Mouse (Mus musculus) thymus, adult 2 months (tissue): ENCODE data around the gene Cars. TPM values are rescaled to one million over a fixed set of nuclear protein-coding genes. Genes with fewer than 3 reads are reported as not detected.

Experiments
- DNase-seq: peaks from one replicate; pipeline ENCODE4 v3.0.0; 2021
- H3K27ac ChIP-seq: fragments of 200-500 bp; 2 replicates; pipeline ENCODE4 v1.5.1; 2012; ENCODE audit warnings: low read length, control low read depth; ENCODE audit not compliant: control insufficient read depth, insufficient read depth
- H3K27me3 ChIP-seq: fragments of 200-500 bp; 2 replicates; pipeline ENCODE4 v1.6.1; 2012; ENCODE audit warnings: mild to moderate bottlenecking, low read length, moderate library complexity, mixed read lengths; ENCODE audit not compliant: control insufficient read depth, insufficient read depth
- H3K36me3 ChIP-seq: fragments of 200-500 bp; 2 replicates; pipeline ENCODE4 v1.6.1; 2012; ENCODE audit warnings: mild to moderate bottlenecking, low read length, moderate library complexity; ENCODE audit not compliant: control insufficient read depth, insufficient read depth
- H3K4me1 ChIP-seq: fragments of 200-500 bp; replicated peaks from 2 replicates; pipeline ENCODE4 v1.6.1; 2012; ENCODE audit warnings: low read length; ENCODE audit not compliant: control insufficient read depth, insufficient read depth
- H3K4me3 ChIP-seq: fragments of 200-500 bp; 2 replicates; pipeline ENCODE4 v1.5.1; 2012; ENCODE audit warnings: mild to moderate bottlenecking, low read length, control low read depth, moderate library complexity; ENCODE audit not compliant: control insufficient read depth, insufficient read depth
- CTCF ChIP-seq: fragments of 200-500 bp; IDR thresholded peaks from 2 replicates; pipeline ENCODE4 v1.5.1; 2012; ENCODE audit warnings: mild to moderate bottlenecking, control low read depth, low read length, moderate library complexity, borderline replicate concordance; ENCODE audit not compliant: control insufficient read depth, poor library complexity, insufficient read depth; ENCODE audit errors: extremely low read depth
- POLR2A ChIP-seq: fragments of 200-500 bp; IDR thresholded peaks from 2 replicates; pipeline ENCODE4 v1.6.1; 2012; ENCODE audit warnings: mild to moderate bottlenecking, low read length, control low read depth, moderate library complexity; ENCODE audit not compliant: control insufficient read depth, poor library complexity, insufficient read depth; ENCODE audit errors: extremely low read depth
- whole genome bisulfite sequencing: fragments of 180-500 bp; shearing (Covaris S2); methylation state at CpG from one replicate; pipeline ENCODE4 v1.1.7; 2018; 5-methylcytosine and 5-hydroxymethylcytosine counted together
- polyA plus RNA-seq: library from polyadenylated mRNA; depleted of rRNA; stranded (reverse); fragments of >200 nt; gene quantifications from 2 replicates; pipeline ENCODE4 v1.2.3, GENCODE M21; 2012

The Cars gene
- polyA plus RNA-seq, 1 experiment, result 24.5 TPM

DNA sequence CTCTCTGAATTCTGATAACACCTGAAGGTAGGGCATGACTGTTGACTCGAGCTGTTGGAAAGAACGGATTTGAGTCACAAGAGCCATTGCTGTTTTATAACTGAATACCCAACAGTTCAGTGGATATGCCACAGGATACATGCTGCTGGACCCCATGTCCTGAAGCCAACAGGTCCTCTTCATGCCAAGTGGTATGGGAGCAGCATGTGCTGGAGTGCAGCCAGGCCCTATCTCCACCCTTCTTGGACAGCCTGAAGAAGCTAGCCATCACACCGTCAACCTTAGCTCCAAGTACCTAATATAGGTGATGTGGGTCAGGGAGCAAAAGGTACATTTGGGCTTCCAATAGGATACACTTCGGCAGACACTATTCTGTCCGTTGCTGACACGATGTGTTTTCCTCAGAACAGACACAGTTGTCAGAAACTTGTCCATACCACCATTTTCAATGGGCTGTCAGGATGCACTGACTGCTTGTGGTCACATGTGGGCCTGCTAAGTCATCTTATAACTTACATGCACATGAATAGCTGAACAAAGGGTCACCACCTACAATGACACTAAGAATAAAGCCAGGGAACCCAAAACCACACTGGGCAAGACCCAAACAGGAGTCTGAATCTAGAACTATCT is 34.8 kb downstream of the Cars start:
- H3K4me1 ChIP-seq, result no peaks in the 10 kb centered on the region
- 94% methylated on average over 6 of the region's 6 CpGs for WGBS
- H3K4me3 ChIP-seq, result no peak overlapping the region
- H3K27ac ChIP-seq, result no peak overlapping the region
- H3K36me3 ChIP-seq, result peaks cover 42% of the 10 kb centered on the region
- no peak for DNase-seq
- TF ChIP-seq CTCF (no peak), POLR2A (no peak)
- no peaks in the 10 kb centered on the region for H3K27me3 ChIP-seq

DNA sequence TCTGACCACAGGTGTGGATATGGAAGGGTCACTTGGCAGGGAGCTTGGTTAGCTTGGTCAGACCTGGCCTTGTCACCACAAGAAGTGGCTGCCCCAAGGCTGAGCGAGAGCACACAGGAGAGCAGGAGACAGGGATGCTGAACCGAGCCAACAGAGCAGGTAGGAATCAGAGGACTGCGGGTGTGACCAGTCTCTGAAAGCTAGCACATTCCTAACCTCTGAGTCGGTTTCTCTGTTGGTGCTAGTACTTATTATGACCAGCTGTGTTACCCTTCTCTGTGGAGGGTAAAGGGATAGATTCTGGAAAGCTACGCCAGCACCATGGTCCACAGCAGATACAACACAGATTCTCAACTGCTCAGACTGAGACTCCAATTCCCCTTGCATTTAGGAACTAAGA is 36.1 kb downstream of the Cars start:
- TF ChIP-seq CTCF, result no peak
- no peak for TF ChIP-seq POLR2A
- WGBS, result 98% methylated on average over 5 of the region's 5 CpGs
- H3K36me3 ChIP-seq, result peaks cover 29% of the 10 kb centered on the region
- H3K27me3 ChIP-seq, result no peaks in the 10 kb centered on the region
- no peak overlapping the region for H3K27ac ChIP-seq
- no peak for DNase-seq
- H3K4me3 ChIP-seq, result no peak overlapping the region
- no peaks in the 10 kb centered on the region for H3K4me1 ChIP-seq

DNA sequence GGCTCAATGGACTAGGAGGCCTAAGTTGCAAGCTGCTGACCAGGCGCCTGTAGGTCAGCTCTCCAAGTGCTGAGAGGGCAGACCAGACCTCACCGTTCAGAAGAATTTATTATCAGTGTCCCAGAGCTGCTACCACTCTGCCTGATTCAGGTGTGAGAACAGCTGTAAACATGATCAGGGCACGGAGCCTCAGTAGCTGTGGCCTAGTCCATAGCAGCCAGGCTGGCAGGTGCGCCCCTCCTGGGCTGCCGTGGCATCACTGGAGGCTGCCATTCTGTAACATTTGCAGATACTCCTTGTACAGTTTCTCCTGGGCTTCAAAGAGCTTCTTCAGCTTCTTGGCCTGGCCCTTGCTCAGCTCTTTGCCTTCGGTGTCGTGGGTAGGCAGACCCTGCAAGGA is 42.3 kb downstream of the Cars start:
- no peaks in the 10 kb centered on the region for H3K4me1 ChIP-seq
- H3K36me3 ChIP-seq, result peaks cover 18% of the 10 kb centered on the region
- H3K4me3 ChIP-seq, result no peak overlapping the region
- H3K27me3 ChIP-seq, result no peaks in the 10 kb centered on the region
- no peak for DNase-seq
- TF ChIP-seq POLR2A, result no peak
- TF ChIP-seq CTCF, result no peak
- WGBS, result 96% methylated on average over 7 of the region's 7 CpGs
- H3K27ac ChIP-seq, result no peak overlapping the region

DNA sequence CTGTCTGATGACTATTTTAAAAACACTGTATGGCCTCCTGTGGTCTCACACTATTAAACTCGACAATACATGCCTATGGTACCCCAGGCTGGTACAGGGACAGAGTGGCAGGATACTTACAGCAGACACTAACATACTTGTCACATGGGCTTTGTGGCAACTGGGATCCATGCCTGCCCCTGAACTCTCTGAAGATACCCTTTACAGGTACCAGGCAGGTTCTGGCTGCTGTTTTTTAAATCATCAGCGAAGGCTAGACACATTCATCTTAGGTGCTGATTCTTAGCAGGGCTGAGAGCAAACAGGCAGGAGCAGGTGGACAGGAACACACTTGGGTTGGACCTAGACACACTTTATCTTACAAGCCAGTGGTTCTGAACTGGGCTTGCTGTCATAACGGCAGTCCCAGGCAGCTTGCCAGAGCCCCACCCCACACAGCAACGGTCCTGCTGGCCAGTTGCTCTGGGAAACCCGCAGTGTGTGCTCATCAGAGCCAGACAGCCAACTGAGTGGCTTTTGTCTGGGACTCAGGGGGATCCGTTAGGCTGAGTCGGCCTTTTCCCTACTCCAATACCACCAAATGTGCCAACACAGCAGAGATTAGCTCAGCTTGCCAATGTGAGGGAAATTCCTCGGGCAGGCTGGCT is 42.8 kb downstream of the Cars start:
- Histone ChIP-seq H3K36me3 (peaks cover 17% of the 10 kb centered on the region), H3K27me3 (no peaks in the 10 kb centered on the region), H3K27ac (no peak overlapping the region), H3K4me3 (no peak overlapping the region), H3K4me1 (no peaks in the 10 kb centered on the region)
- TF ChIP-seq CTCF (no peak), POLR2A (no peak)
- 91% methylated on average over 8 of the region's 8 CpGs for WGBS
- DNase-seq, result no peak

DNA sequence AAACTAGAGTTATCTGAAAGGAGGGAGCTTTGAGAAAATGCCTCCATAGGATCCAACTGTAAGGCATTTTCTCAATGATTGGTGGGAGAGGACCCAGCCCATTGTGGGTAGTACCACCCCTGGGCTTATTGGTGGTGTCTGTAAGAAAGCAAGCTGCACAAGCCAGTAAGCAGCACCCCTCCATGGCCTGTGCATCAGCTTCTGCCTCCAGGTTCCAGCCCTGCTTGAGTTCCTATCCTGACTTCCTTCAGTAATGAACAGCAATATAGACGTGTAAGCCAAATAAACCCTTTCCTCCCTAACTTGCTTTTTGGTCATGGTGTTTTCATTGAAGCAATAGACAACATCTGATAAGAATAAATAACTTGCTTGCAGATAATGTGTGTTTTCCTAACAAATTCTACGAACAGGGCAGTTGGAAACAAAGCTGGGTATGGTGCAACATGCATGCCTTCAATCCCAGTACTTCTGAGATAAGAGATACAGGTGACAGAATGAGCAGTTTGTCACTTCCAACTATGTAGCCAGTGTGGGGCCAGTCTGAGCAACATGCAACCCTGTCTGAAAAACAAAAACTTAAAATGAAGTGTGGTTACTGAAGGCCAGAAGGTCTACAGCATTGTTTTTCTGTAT is 50.2 kb downstream of the Cars start:
- H3K4me1 ChIP-seq, result 0 out of 2 replicates have a peak, but pooled peaks cover 2% of the 10 kb centered on the region
- peak overlapping the region; percentile 52; the same call in 1 of the 2 replicates for H3K4me3 ChIP-seq
- no peaks in the 10 kb centered on the region for H3K27me3 ChIP-seq
- TF ChIP-seq POLR2A (no peak), CTCF (no peak)
- H3K36me3 ChIP-seq, result no peaks in the 10 kb centered on the region
- WGBS, result 57% methylated on average over 2 of the region's 2 CpGs
- peak overlapping the region; percentile 69 for H3K27ac ChIP-seq
- DNase-seq, result no peak

DNA sequence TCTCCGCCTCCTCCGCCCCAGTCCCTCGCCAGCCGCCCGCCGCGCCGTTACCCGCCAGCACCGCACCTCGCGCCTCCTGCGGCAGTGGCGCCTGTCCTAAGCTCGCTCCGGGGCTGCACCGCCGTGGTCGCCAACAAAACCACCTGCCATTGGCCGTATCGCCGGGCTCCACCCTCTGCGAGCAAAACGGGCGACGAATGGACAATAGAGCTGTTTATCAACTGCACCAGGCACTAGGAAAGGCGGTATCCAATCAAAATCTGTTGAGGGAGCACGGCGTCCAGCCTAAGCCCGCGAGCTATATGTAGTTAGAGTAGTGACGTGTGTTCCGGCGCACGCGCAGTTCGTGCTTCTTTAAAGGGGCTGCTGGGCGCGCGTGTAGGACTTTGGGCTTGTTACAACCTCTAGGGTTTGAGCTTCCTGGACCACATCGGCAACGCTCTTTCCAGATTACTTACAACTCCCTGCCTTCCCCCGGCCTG is 50.9 kb downstream of the Cars start, which contains the start of gene Nap1l4:
Gene Nap1l4 (minus strand): TSS at position 131 of the 482 bp plus-strand sequence.
- DNase-seq, result peak; percentile 99
- no peaks in the 10 kb centered on the region for H3K27me3 ChIP-seq
- H3K4me1 ChIP-seq, result 0 out of 2 replicates have a peak, but pooled peaks cover 2% of the 10 kb centered on the region
- peak within 1 kb of the TSS; percentile 69 for H3K27ac ChIP-seq
- peak within 1 kb of the TSS; percentile 80 for H3K4me3 ChIP-seq
- no peaks in the 10 kb centered on the region for H3K36me3 ChIP-seq
- under 1% methylated on average over 43 of the region's 43 CpGs for WGBS
- peak; percentile 92 for TF ChIP-seq POLR2A
- no peak for TF ChIP-seq CTCF
